Mouse (Mus musculus) limb, embryonic 14.5 days (tissue): Measurements from ENCODE around the gene Kcnb1. TPM values are rescaled to one million over a fixed set of nuclear protein-coding genes. Genes with fewer than 3 reads are reported as not detected.

Experiments used
- ATAC-seq: fragments of 200-750 bp; cut with Nextera tagmentation; 2 replicates; pipeline ENCODE4 v1.8.0; 2017; ENCODE audit warnings: low read depth, moderate number of reproducible peaks, moderate TSS enrichment; ENCODE audit not compliant: low FRiP score
- DNase-seq: peaks from one replicate; pipeline ENCODE4 v3.0.0-alpha.2; 2015; ENCODE audit warnings: low spot score
- H3K27ac ChIP-seq: fragments of 300-500 bp; sonication (generic); replicated peaks from 2 replicates; pipeline ENCODE4 v1.5.1; 2014; ENCODE audit warnings: low read depth, mild to moderate bottlenecking, low read length, moderate library complexity, mixed read lengths
- H3K27me3 ChIP-seq: fragments of 300-500 bp; sonication (generic); 2 replicates; pipeline ENCODE4 v1.6.1; 2014; ENCODE audit warnings: low read length, mixed read lengths; ENCODE audit not compliant: control insufficient read depth, insufficient read depth
- H3K36me3 ChIP-seq: fragments of 300-500 bp; sonication (generic); 2 replicates; pipeline ENCODE4 v1.6.1; 2014; ENCODE audit warnings: mild to moderate bottlenecking, low read length, moderate library complexity, mixed read lengths; ENCODE audit not compliant: control insufficient read depth, insufficient read depth
- H3K4me1 ChIP-seq: fragments of 300-500 bp; sonication (generic); 2 replicates; pipeline ENCODE4 v1.6.1; 2014; ENCODE audit warnings: antibody characterized with exemption, low read length, mixed read lengths; ENCODE audit not compliant: control insufficient read depth, insufficient read depth
- H3K4me2 ChIP-seq: fragments of 300-500 bp; sonication (generic); replicated peaks from 2 replicates; pipeline ENCODE4 v1.6.1; 2014; ENCODE audit warnings: low read depth, mild to moderate bottlenecking, low read length, moderate library complexity; ENCODE audit not compliant: severe bottlenecking
- H3K4me3 ChIP-seq: fragments of 300-500 bp; sonication (generic); replicated peaks from 2 replicates; pipeline ENCODE4 v1.5.1; 2014; ENCODE audit warnings: low read length
- H3K9ac ChIP-seq: fragments of 300-500 bp; sonication (generic); 2 replicates; pipeline ENCODE4 v1.6.1; 2014; ENCODE audit warnings: mild to moderate bottlenecking, low read depth, low read length, moderate library complexity; ENCODE audit not compliant: severe bottlenecking
- H3K9me3 ChIP-seq: fragments of 300-500 bp; sonication (generic); 2 replicates; pipeline ENCODE4 v1.6.1; 2016; ENCODE audit warnings: low read length; ENCODE audit not compliant: control insufficient read depth
- POLR2A ChIP-seq: fragments of 200-500 bp; IDR thresholded peaks from 2 replicates; pipeline ENCODE4 v1.8.0; 2012; ENCODE audit warnings: inconsistent platforms, mild to moderate bottlenecking, moderate library complexity, borderline replicate concordance; ENCODE audit not compliant: insufficient read depth, insufficient read length; ENCODE audit errors: extremely low read depth
- WGBS: fragments of 180-500 bp; shearing (Covaris S2); extraction: QIAGEN DNeasy Blood & Tissue Kit; methylation state at CpG from one replicate; pipeline ENCODE4 v1.1.7; 2014; 5-methylcytosine and 5-hydroxymethylcytosine counted together
- polyA plus RNA-seq, 2 experiments: library from polyadenylated mRNA; depleted of rRNA in 1 of 2; stranded (reverse) in 1 of 2; unstranded in 1 of 2; fragments of >200 nt; fragmentation: Nextera tagmentation in 1 of 2; extraction: Ambion mirVana in 1 of 2; gene quantifications; 2 replicates each; pipeline versions ENCODE4 v1.2.1 to v1.2.3; 2012 to 2014

Kcnb1 gene
- polyA plus RNA-seq, 2 experiments: 1.3 to 3.3 TPM

DNA sequence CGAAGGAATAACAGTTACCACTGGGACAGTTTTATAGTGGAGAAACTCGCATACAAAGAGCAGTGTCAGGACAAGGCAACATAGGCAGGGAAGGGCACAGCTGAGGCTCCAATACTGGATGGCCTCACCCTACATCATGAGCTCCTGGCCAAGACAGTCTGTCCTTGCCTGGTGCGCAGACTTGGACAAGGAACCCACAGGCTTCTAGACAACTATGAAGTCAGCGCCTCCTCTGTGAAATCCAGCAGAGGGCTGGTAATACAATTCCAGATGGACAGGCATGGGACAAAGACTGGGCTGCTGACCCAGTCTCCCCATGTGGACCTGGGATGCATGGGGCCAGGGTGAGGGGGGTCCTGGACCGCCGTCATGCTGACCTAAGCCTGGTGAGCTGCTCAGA, 34.2 kb upstream of the Kcnb1 start:
- no peak overlapping the region for H3K4me3 ChIP-seq
- no peak overlapping the region for H3K4me2 ChIP-seq
- WGBS: 88% methylated on average over 6 of the region's 6 CpGs
- no peak overlapping the region for H3K27ac ChIP-seq
- DNase-seq (no peak), ATAC-seq (no peak)
- no peaks in the 10 kb centered on the region for H3K9me3 ChIP-seq
- no peaks in the 10 kb centered on the region for H3K27me3 ChIP-seq
- no peak overlapping the region for H3K9ac ChIP-seq
- no peaks in the 10 kb centered on the region for H3K4me1 ChIP-seq
- TF ChIP-seq POLR2A: no peak
- peaks cover 5% of the 10 kb centered on the region for H3K36me3 ChIP-seq

DNA sequence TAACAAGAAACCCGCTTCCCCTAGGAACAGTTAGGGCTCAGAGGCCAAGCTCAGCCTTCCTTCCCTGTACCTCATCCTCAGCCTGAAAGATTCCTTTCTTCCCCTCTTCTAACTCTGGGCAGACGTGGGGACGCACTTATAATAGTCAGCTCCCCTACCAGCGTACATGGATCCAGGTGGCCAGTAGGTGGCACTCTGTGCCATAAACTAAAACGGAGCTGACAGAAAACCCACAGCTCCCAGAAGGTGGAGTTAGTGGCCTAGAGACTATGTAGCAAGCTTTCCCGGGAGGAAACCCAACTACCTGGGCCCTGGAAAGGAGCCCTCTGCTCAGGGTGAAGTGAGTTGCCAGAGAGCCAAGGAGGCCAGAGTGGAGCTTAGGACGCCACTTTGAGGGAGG, 32.2 kb upstream of the Kcnb1 start:
- Histone ChIP-seq H3K4me3 (no peak overlapping the region), H3K9ac (no peak overlapping the region), H3K36me3 (peaks cover 5% of the 10 kb centered on the region; the same call in 1 of the 2 replicates), H3K27ac (no peak overlapping the region), H3K27me3 (no peaks in the 10 kb centered on the region), H3K4me1 (no peaks in the 10 kb centered on the region), H3K4me2 (no peak overlapping the region), H3K9me3 (no peaks in the 10 kb centered on the region)
- TF ChIP-seq POLR2A: no peak
- ATAC-seq (peak; percentile 45; the same call in 1 of the 2 replicates), DNase-seq (peak; percentile 87)
- 26% methylated on average over 7 of the region's 7 CpGs for WGBS

DNA sequence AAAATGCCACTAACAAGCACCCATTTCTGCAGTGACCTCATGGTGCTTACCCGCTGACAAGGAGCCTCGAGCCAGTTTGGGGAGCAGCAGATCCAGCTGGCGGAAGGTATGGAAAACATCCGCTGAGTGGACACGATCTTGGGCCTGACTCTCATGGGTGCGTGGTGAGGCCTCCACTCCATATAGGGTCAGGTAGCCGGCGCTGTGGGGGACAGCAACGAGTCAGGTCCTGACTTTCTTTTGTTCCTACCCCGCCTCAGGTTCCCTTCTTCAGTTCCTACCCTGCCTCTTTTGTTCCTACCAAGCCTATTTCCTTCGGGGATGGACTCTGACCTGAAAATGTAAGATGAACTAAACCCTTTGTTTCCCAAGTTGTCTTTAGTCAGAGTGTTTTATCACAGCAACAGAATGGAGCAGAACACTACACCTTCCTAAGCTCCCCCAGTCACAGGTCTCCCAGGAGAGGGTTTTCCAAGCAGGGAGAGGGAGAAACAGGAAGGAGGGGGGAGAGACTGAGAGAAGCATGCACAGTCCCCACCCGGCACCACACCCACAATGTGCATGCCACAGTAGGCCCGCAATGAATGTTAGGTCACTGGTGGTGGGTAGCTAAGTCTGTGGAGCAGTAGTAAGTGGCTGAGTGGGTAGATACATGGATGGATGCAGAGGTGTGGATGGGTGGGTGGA, 31.3 kb upstream of the Kcnb1 start:
- DNase-seq (no peak), ATAC-seq (no peak)
- no peak overlapping the region for H3K4me3 ChIP-seq
- H3K27ac ChIP-seq: no peak overlapping the region
- 88% methylated on average over 13 of the region's 13 CpGs for WGBS
- H3K27me3 ChIP-seq: no peaks in the 10 kb centered on the region
- H3K36me3 ChIP-seq: peaks cover 3% of the 10 kb centered on the region; the same call in 1 of the 2 replicates
- no peak overlapping the region for H3K9ac ChIP-seq
- no peak for TF ChIP-seq POLR2A
- H3K4me1 ChIP-seq: no peaks in the 10 kb centered on the region
- H3K9me3 ChIP-seq: no peaks in the 10 kb centered on the region
- H3K4me2 ChIP-seq: no peak overlapping the region

DNA sequence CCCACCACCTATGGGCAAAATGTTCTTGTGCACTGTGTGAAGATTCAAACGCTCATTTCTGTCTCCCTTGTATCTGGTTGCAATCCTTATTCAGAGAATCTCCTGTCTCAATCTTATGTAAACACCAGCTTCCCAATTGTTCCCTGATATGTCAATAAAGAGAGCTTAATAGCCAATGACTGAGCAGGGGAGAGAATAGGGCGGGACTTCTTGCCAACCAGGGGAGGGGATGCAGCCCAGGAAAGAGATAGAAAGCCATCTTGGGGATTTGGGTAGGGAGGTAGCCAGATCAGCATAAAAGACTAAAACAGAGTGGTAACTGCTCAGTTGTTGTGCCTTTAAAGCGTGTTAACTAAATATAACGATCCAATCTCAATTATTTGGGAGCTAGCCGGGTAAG, 30.8 kb upstream of the Kcnb1 start:
- TF ChIP-seq POLR2A: no peak
- H3K27me3 ChIP-seq: no peaks in the 10 kb centered on the region
- peaks cover 3% of the 10 kb centered on the region; the same call in 1 of the 2 replicates for H3K36me3 ChIP-seq
- ATAC-seq (no peak), DNase-seq (no peak)
- 79% methylated on average over 5 of the region's 5 CpGs for WGBS
- H3K4me1 ChIP-seq: no peaks in the 10 kb centered on the region
- no peak overlapping the region for H3K9ac ChIP-seq
- H3K27ac ChIP-seq: no peak overlapping the region
- H3K9me3 ChIP-seq: no peaks in the 10 kb centered on the region
- no peak overlapping the region for H3K4me2 ChIP-seq
- H3K4me3 ChIP-seq: no peak overlapping the region

DNA sequence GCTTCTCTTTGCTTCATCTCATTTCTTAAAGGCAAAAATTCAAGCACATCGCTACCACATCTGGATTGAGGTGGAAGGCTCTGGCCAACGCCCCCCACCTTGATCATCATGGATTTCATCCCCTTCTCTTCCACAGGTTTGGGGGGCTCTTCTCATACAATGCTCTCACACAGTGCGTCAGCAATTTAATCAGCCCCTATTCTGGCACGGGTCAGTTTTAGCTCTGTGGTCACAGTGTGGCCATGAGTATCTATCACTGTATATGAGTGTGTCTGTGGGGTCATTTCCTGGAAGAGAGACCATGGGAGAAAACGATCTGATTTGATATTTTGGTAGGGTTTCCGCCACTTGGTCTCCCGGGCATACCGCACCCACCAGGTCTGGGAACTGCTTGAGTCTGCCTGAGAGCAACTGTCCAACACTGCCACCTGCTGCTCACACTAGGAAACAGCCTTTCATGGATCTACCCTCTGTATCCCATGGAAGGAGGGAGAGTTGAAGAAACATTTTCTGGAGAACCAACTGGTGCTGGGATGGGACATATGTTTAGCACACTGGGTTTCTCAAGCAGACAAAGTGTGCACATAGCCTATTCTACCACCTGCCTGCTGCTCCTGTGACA, 29.3 kb upstream of the Kcnb1 start:
- ATAC-seq (peak; percentile 75), DNase-seq (peak; percentile 84)
- Histone ChIP-seq H3K4me3 (no peak overlapping the region), H3K36me3 (peaks cover 8% of the 10 kb centered on the region), H3K27ac (no peak overlapping the region), H3K9me3 (no peaks in the 10 kb centered on the region), H3K4me1 (no peaks in the 10 kb centered on the region), H3K27me3 (no peaks in the 10 kb centered on the region), H3K4me2 (no peak overlapping the region), H3K9ac (no peak overlapping the region)
- no peak for TF ChIP-seq POLR2A
- 51% methylated on average over 8 of the region's 8 CpGs for WGBS
